In genomic region chr4:126655356-126655755, GRCm38 (mm10) we compare ENCODE assay signal across 10 mouse cellular contexts. TPM values are rescaled to one million over a fixed set of nuclear protein-coding genes. Genes with fewer than 3 reads are reported as not detected.
DNase-seq lines count a peak whose midpoint lies in the region; ATAC-seq and TF ChIP-seq lines count a peak whose summit lies in the region.
"Had no signal": no experiment of that assay in that cellular context is flagged by ENCODE, and none has a peak within 500 bp of the region (broad histone marks: within the 10 kb centered on the region; RNA-seq: fewer than 3 reads in every experiment).

No protein-coding gene starts in this region.

- WGBS in forebrain, postnatal 0 days = 22% methylated on average over 9 of the region's 9 CpGs
- 16% methylated on average over 9 of the region's 9 CpGs for WGBS in forebrain, embryonic 16.5 days
- WGBS in midbrain, embryonic 14.5 days = 16% methylated on average over 9 of the region's 9 CpGs
- WGBS in midbrain, embryonic 15.5 days = 12% methylated on average over 9 of the region's 9 CpGs
- 11% methylated on average over 9 of the region's 9 CpGs for WGBS in limb, embryonic 13.5 days

- H3K27ac ChIP-seq in forebrain, postnatal 0 days (ENCODE audit: low read depth, low read length) = no peak overlapping the region
- no peak overlapping the region for H3K27ac ChIP-seq in forebrain, embryonic 16.5 days (ENCODE audit: low read length)
- no peak overlapping the region for H3K27ac ChIP-seq in midbrain, embryonic 14.5 days (replicated peaks; ENCODE audit: low read depth, low read length)
- H3K27ac ChIP-seq in midbrain, embryonic 15.5 days = no peak overlapping the region
- no peak overlapping the region for H3K27ac ChIP-seq in limb, embryonic 13.5 days
- H3K27ac ChIP-seq: stomach, embryonic 15.5 days had no signal

- no peaks in the 10 kb centered on the region for H3K9me3 ChIP-seq in forebrain, postnatal 0 days (ENCODE audit: low read length)
- no peaks in the 10 kb centered on the region for H3K9me3 ChIP-seq in forebrain, embryonic 16.5 days (ENCODE audit: control insufficient read depth, low read length)
- H3K9me3 ChIP-seq in midbrain, embryonic 14.5 days (ENCODE audit: control insufficient read depth, low read length) = no peaks in the 10 kb centered on the region
- no peaks in the 10 kb centered on the region for H3K9me3 ChIP-seq in midbrain, embryonic 15.5 days
- no peaks in the 10 kb centered on the region for H3K9me3 ChIP-seq in limb, embryonic 13.5 days
- H3K9me3 ChIP-seq: stomach, embryonic 15.5 days had no signal

- H3K9ac ChIP-seq in forebrain, postnatal 0 days = no peak overlapping the region
- H3K9ac ChIP-seq in forebrain, embryonic 16.5 days (replicated peaks; ENCODE audit: low read depth, low read length) = no peak overlapping the region
- no peak overlapping the region for H3K9ac ChIP-seq in midbrain, embryonic 14.5 days (replicated peaks; ENCODE audit: low read length)
- H3K9ac ChIP-seq in midbrain, embryonic 15.5 days = no peak overlapping the region
- no peak overlapping the region for H3K9ac ChIP-seq in limb, embryonic 13.5 days
- H3K9ac ChIP-seq: stomach, embryonic 15.5 days had no signal

- no peak overlapping the region for H3K4me2 ChIP-seq in forebrain, postnatal 0 days (ENCODE audit: low read depth)
- no peak overlapping the region for H3K4me2 ChIP-seq in forebrain, embryonic 16.5 days (ENCODE audit: low read length)
- H3K4me2 ChIP-seq in midbrain, embryonic 14.5 days (ENCODE audit: low read length) = no peak overlapping the region
- no peak overlapping the region for H3K4me2 ChIP-seq in midbrain, embryonic 15.5 days
- H3K4me2 ChIP-seq in limb, embryonic 13.5 days (replicated peaks) = no peak overlapping the region
- H3K4me2 ChIP-seq: stomach, embryonic 15.5 days had no signal

- peak; percentile 35 for DNase-seq in forebrain, postnatal 0 days
- peak; percentile 44 for DNase-seq in midbrain, embryonic 14.5 days
- peak; percentile 61 for DNase-seq in thymus, postnatal 4 days
- DNase-seq in frontal cortex, postnatal 25 days (ENCODE audit: low spot score in 2 of 2) = no peak
- no peak for DNase-seq in adrenal gland, postnatal 4 days (ENCODE audit: low spot score in 2 of 2)
- DNase-seq: cerebellum, adult 9-10 months had no signal

- TF ChIP-seq CTCF in forebrain, postnatal 0 days (IDR thresholded peaks at IDR 0.05; ENCODE audit: low read depth) = no peak

- H3K27me3 ChIP-seq in forebrain, postnatal 0 days (ENCODE audit: insufficient read depth, low read length) = no peaks in the 10 kb centered on the region
- no peaks in the 10 kb centered on the region; the same call in 1 of the 2 replicates for H3K27me3 ChIP-seq in forebrain, embryonic 16.5 days (replicated peaks; ENCODE audit: control insufficient read depth, insufficient read depth, low read length)
- H3K27me3 ChIP-seq in midbrain, embryonic 14.5 days (ENCODE audit: control insufficient read depth, insufficient read depth, low read length) = 0 out of 2 replicates have a peak, but pooled peaks cover 13% of the 10 kb centered on the region
- no peaks in the 10 kb centered on the region; the same call in 1 of the 2 replicates for H3K27me3 ChIP-seq in midbrain, embryonic 15.5 days (replicated peaks)
- no peaks in the 10 kb centered on the region; the same call in 1 of the 2 replicates for H3K27me3 ChIP-seq in limb, embryonic 13.5 days
- H3K27me3 ChIP-seq: stomach, embryonic 15.5 days had no signal

- H3K4me3 ChIP-seq in forebrain, postnatal 0 days (ENCODE audit: low read depth, low read length) = no peak overlapping the region
- no peak overlapping the region for H3K4me3 ChIP-seq in forebrain, embryonic 16.5 days (replicated peaks; ENCODE audit: low read length)
- H3K4me3 ChIP-seq in midbrain, embryonic 14.5 days (replicated peaks; ENCODE audit: low read depth, low read length) = no peak overlapping the region
- H3K4me3 ChIP-seq in midbrain, embryonic 15.5 days = no peak overlapping the region
- no peak overlapping the region for H3K4me3 ChIP-seq in limb, embryonic 13.5 days
- H3K4me3 ChIP-seq: stomach, embryonic 15.5 days had no signal

- peak; percentile 58 for ATAC-seq in forebrain, postnatal 0 days
- ATAC-seq in forebrain, embryonic 16.5 days = no peak
- no peak for ATAC-seq in midbrain, embryonic 14.5 days (ENCODE audit: low FRiP score, low TSS enrichment)
- no peak for ATAC-seq in midbrain, embryonic 15.5 days (replicated peaks)
- peak; percentile 87; the same call in 1 of the 2 replicates for ATAC-seq in limb, embryonic 13.5 days (ENCODE audit: low FRiP score, low read depth)

- H3K4me1 ChIP-seq in forebrain, postnatal 0 days (ENCODE audit: insufficient read depth) = no peaks in the 10 kb centered on the region
- no peaks in the 10 kb centered on the region for H3K4me1 ChIP-seq in forebrain, embryonic 16.5 days (replicated peaks; ENCODE audit: control insufficient read depth, insufficient read depth, low read length)
- H3K4me1 ChIP-seq in midbrain, embryonic 14.5 days (ENCODE audit: control insufficient read depth, insufficient read depth, low read length) = no peaks in the 10 kb centered on the region
- H3K4me1 ChIP-seq in midbrain, embryonic 15.5 days = no peaks in the 10 kb centered on the region
- H3K4me1 ChIP-seq in limb, embryonic 13.5 days = no peaks in the 10 kb centered on the region
- H3K4me1 ChIP-seq: stomach, embryonic 15.5 days had no signal

- H3K36me3 ChIP-seq in forebrain, postnatal 0 days (ENCODE audit: insufficient read depth) = no peaks in the 10 kb centered on the region
- no peaks in the 10 kb centered on the region for H3K36me3 ChIP-seq in forebrain, embryonic 16.5 days (ENCODE audit: control insufficient read depth, insufficient read depth)
- no peaks in the 10 kb centered on the region for H3K36me3 ChIP-seq in midbrain, embryonic 14.5 days (ENCODE audit: control insufficient read depth, insufficient read depth, low read length)
- no peaks in the 10 kb centered on the region for H3K36me3 ChIP-seq in midbrain, embryonic 15.5 days (replicated peaks)
- no peaks in the 10 kb centered on the region for H3K36me3 ChIP-seq in limb, embryonic 13.5 days
- H3K36me3 ChIP-seq: stomach, embryonic 15.5 days had no signal

RNA-seq across cellular contexts. Expression of gene Psmb2, which starts 22.1 kb away (rescaled TPM):
- total RNA-seq in forebrain, postnatal 0 days (2014; rRNA removed) = 185 and 187 TPM in 2 replicates
- polyA plus RNA-seq in forebrain, postnatal 0 days (2015; fragmentation: Nextera tagmentation; extraction: Ambion mirVana) = 497 and 510 TPM in 2 replicates
- 432 and 443 TPM in 2 replicates for polyA plus RNA-seq in forebrain, embryonic 16.5 days (2015; fragmentation: Nextera tagmentation; extraction: Ambion mirVana)
- polyA plus RNA-seq in midbrain, embryonic 14.5 days (2014; fragmentation: Nextera tagmentation; extraction: Ambion mirVana) = 442 and 480 TPM in 2 replicates
- 383 and 406 TPM in 2 replicates for polyA plus RNA-seq in midbrain, embryonic 15.5 days (2015; fragmentation: Nextera tagmentation; extraction: Ambion mirVana)
- polyA plus RNA-seq in limb, embryonic 13.5 days (2015; fragmentation: Nextera tagmentation; extraction: Ambion mirVana) = 501 and 520 TPM in 2 replicates
- total RNA-seq in adrenal gland, postnatal 4 days (2021) = 100 to 1,000 TPM; 172 to 173 TPM

RNA-seq across cellular contexts. Expression of gene 5730409E04Rik, which starts 45.7 kb away (rescaled TPM):
- 36.6 and 38.2 TPM in 2 replicates for total RNA-seq in forebrain, postnatal 0 days (2014; rRNA removed)
- 10.1 and 19.0 TPM in 2 replicates for polyA plus RNA-seq in forebrain, postnatal 0 days (2015; fragmentation: Nextera tagmentation; extraction: Ambion mirVana)
- 3.9 and 4.6 TPM in 2 replicates for polyA plus RNA-seq in forebrain, embryonic 16.5 days (2015; fragmentation: Nextera tagmentation; extraction: Ambion mirVana)
- polyA plus RNA-seq in midbrain, embryonic 14.5 days (2014; fragmentation: Nextera tagmentation; extraction: Ambion mirVana) = 8.1 and 14.5 TPM in 2 replicates
- polyA plus RNA-seq in midbrain, embryonic 15.5 days (2015; fragmentation: Nextera tagmentation; extraction: Ambion mirVana) = 16.3 and 16.6 TPM in 2 replicates
- polyA plus RNA-seq in limb, embryonic 13.5 days (2015; fragmentation: Nextera tagmentation; extraction: Ambion mirVana) = 4.6 and 4.7 TPM in 2 replicates
- total RNA-seq in adrenal gland, postnatal 4 days (2021) = 10 to 100 TPM; 17.5 to 19.3 TPM

Comparison
In these comparisons a context has a peak if more than half of its experiments do, and no peak if none do; other contexts are left out.
1. ATAC-seq: peak in forebrain, postnatal 0 days (single experiment) and limb, embryonic 13.5 days (single experiment); none in forebrain, embryonic 16.5 days (single experiment), midbrain, embryonic 14.5 days (single experiment) and midbrain, embryonic 15.5 days (single experiment).
2. DNase-seq: peak in forebrain, postnatal 0 days (single experiment), midbrain, embryonic 14.5 days (single experiment) and thymus, postnatal 4 days (single experiment); none in frontal cortex, postnatal 25 days (0 of 2) and adrenal gland, postnatal 4 days (0 of 2).